Mouse (Mus musculus): ENCODE measurements around the gene Lmf1. TPM values are rescaled to one million over a fixed set of nuclear protein-coding genes. Genes with fewer than 3 reads are reported as not detected.

The Lmf1 gene
- polyA plus RNA-seq, 1 experiment from 2014 or later, result 26.9 TPM

DNA sequence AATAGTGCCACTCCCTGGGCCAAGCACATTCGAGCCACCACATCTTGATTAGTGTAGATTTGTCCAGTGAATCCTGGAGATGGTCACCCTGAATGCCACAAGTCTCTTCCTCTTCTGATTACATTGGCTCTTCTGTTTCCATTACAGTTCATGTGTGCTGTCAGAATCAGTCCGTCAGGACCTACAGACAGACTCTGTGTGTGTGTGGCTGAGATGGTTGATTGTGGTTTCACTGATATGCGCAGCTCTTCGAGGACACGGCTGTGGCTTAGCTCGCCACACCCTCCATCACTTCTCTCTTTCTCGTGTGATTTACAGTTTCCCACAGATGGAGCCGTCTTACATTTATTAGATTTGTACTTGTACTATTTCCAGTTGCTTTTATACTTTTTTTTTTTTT lies 5.0 kb downstream of the Lmf1 start:
- Histone ChIP-seq H3K36me3 (ENCODE audit: control insufficient read depth, insufficient read depth, low read length) (peaks cover 4% of the 10 kb centered on the region; the same call in 1 of the 2 replicates), H3K27ac (ENCODE audit: low read depth, low read length) (no peak overlapping the region), H3K4me3 (ENCODE audit: low read depth, low read length) (no peak overlapping the region), H3K9me3 (ENCODE audit: control insufficient read depth, low read length) (no peaks in the 10 kb centered on the region), H3K4me1 (replicated peaks; ENCODE audit: control insufficient read depth, insufficient read depth, low read length) (peaks cover 6% of the 10 kb centered on the region; the same call in 1 of the 2 replicates), H3K4me2 (replicated peaks; ENCODE audit: low read depth, low read length) (no peak overlapping the region), H3K9ac (ENCODE audit: low read depth, low read length) (no peak overlapping the region), H3K27me3 (ENCODE audit: control insufficient read depth, insufficient read depth, low read length) (no peaks in the 10 kb centered on the region)
- WGBS, result 92% methylated on average over 8 of the region's 8 CpGs
- DNase-seq (ENCODE audit: low spot score), result no peak
- no peak for ATAC-seq (ENCODE audit: low FRiP score)

DNA sequence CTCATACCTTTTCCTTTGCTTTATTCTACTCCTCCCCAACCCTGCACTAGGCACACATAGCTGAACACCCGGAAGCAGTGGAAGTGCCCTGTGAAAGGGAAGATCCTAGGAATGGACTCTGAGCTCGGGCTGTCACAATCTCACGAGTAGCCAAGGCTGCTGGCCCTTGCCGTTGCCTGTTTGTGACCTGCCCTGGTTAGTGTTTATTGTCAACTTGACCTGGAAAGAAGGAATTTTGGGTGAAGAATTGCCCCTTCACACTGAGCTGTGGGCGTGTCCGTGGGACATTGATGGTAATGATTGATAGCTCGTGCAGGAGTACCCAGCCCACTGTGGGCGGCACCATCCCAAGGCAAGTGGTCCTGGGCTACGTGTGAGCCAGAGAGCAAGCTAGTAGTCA lies 5.8 kb downstream of the Lmf1 start:
- DNase-seq (ENCODE audit: low spot score), result no peak
- Histone ChIP-seq H3K4me1 (replicated peaks; ENCODE audit: control insufficient read depth, insufficient read depth, low read length) (peaks cover 5% of the 10 kb centered on the region; the same call in 1 of the 2 replicates), H3K4me2 (replicated peaks; ENCODE audit: low read depth, low read length) (no peak overlapping the region), H3K27ac (ENCODE audit: low read depth, low read length) (no peak overlapping the region), H3K36me3 (ENCODE audit: control insufficient read depth, insufficient read depth, low read length) (peaks cover 6% of the 10 kb centered on the region; the same call in 1 of the 2 replicates), H3K27me3 (ENCODE audit: control insufficient read depth, insufficient read depth, low read length) (no peaks in the 10 kb centered on the region), H3K4me3 (ENCODE audit: low read depth, low read length) (no peak overlapping the region), H3K9me3 (ENCODE audit: control insufficient read depth, low read length) (no peaks in the 10 kb centered on the region), H3K9ac (ENCODE audit: low read depth, low read length) (no peak overlapping the region)
- ATAC-seq (ENCODE audit: low FRiP score), result no peak
- 90% methylated on average over 9 of the region's 9 CpGs for WGBS

DNA sequence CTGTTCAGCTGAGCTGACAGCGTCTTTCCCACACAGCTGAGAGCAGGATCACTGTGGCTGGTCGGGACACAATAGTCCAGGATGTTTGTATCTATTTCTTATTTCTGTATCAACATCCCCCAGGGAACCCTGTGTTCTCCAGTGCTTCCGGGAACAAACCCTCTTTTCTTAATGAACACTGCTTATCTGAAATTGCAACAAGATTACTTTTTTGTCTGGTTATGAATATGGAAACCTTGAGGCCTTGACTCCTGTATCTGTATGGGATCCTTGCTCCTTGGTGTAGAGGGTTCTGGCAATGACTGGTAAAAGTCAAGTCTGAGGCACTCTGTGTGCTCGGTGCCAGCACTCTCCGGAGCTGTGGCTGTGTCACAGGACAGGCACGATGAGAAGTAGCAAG lies 11.2 kb downstream of the Lmf1 start:
- no peak for ATAC-seq (ENCODE audit: low FRiP score)
- H3K4me1 ChIP-seq (replicated peaks; ENCODE audit: control insufficient read depth, insufficient read depth, low read length), result no peaks in the 10 kb centered on the region
- no peaks in the 10 kb centered on the region for H3K27me3 ChIP-seq (ENCODE audit: control insufficient read depth, insufficient read depth, low read length)
- peaks cover 6% of the 10 kb centered on the region; the same call in 1 of the 2 replicates for H3K36me3 ChIP-seq (ENCODE audit: control insufficient read depth, insufficient read depth, low read length)
- H3K27ac ChIP-seq (ENCODE audit: low read depth, low read length), result no peak overlapping the region
- 97% methylated on average over 6 of the region's 6 CpGs for WGBS
- no peak overlapping the region for H3K4me3 ChIP-seq (ENCODE audit: low read depth, low read length)
- H3K9me3 ChIP-seq (ENCODE audit: control insufficient read depth, low read length), result no peaks in the 10 kb centered on the region
- no peak overlapping the region for H3K4me2 ChIP-seq (replicated peaks; ENCODE audit: low read depth, low read length)
- no peak for DNase-seq (ENCODE audit: low spot score)
- no peak overlapping the region for H3K9ac ChIP-seq (ENCODE audit: low read depth, low read length)

DNA sequence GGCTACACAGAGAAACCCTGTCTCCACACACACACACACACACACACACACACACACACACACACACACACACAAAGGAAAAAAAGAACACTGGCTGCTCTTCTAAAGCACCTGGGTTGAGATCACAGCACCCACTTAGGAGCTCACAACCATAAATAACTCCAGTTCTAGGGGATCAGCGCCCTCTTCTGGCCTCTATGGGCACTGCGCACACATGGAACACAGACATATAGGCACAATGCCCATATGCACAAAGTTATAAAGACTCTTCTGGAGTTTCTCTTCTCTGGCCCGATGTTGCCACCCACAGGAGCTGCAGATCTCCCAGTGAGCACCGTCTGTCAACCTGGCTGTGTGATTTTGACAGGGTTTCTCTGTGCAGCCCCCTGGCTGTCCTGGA lies 12.1 kb downstream of the Lmf1 start:
- no peak overlapping the region for H3K27ac ChIP-seq (ENCODE audit: low read depth, low read length)
- ATAC-seq (ENCODE audit: low FRiP score) (no peak), DNase-seq (ENCODE audit: low spot score) (no peak)
- H3K36me3 ChIP-seq (ENCODE audit: control insufficient read depth, insufficient read depth, low read length), result peaks cover 2% of the 10 kb centered on the region; the same call in 1 of the 2 replicates
- 90% methylated on average over 4 of the region's 4 CpGs for WGBS
- no peaks in the 10 kb centered on the region for H3K4me1 ChIP-seq (replicated peaks; ENCODE audit: control insufficient read depth, insufficient read depth, low read length)
- no peaks in the 10 kb centered on the region for H3K27me3 ChIP-seq (ENCODE audit: control insufficient read depth, insufficient read depth, low read length)
- H3K4me3 ChIP-seq (ENCODE audit: low read depth, low read length), result no peak overlapping the region
- no peak overlapping the region for H3K4me2 ChIP-seq (replicated peaks; ENCODE audit: low read depth, low read length)
- no peak overlapping the region for H3K9ac ChIP-seq (ENCODE audit: low read depth, low read length)
- no peaks in the 10 kb centered on the region for H3K9me3 ChIP-seq (ENCODE audit: control insufficient read depth, low read length)

DNA sequence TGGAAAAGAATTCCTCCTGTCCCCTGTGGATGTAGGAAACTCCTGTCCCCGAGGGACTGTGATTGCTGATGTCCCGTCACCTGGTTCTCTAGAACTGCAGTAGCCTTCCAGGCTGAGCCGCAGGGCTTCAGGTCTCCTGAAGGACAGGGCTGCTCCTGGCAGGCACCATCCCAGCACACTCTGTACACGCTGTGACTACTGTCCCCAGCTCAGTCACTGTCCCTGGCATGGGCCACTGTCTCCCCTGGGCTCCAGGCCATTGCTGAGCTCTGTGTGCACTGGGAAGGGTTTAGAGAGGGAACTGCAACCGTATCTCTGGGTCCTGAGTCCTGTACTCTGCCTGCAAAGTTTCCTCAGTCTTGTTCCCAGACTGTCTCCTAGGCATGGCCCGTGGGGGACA lies 13.5 kb downstream of the Lmf1 start:
- no peak overlapping the region for H3K4me3 ChIP-seq (ENCODE audit: low read depth, low read length)
- no peaks in the 10 kb centered on the region for H3K9me3 ChIP-seq (ENCODE audit: control insufficient read depth, low read length)
- H3K4me1 ChIP-seq (replicated peaks; ENCODE audit: control insufficient read depth, insufficient read depth, low read length), result no peaks in the 10 kb centered on the region
- no peak overlapping the region for H3K27ac ChIP-seq (ENCODE audit: low read depth, low read length)
- 86% methylated on average over 6 of the region's 6 CpGs for WGBS
- ATAC-seq (ENCODE audit: low FRiP score), result no peak
- no peak for DNase-seq (ENCODE audit: low spot score)
- no peak overlapping the region for H3K9ac ChIP-seq (ENCODE audit: low read depth, low read length)
- H3K4me2 ChIP-seq (replicated peaks; ENCODE audit: low read depth, low read length), result no peak overlapping the region
- H3K27me3 ChIP-seq (ENCODE audit: control insufficient read depth, insufficient read depth, low read length), result no peaks in the 10 kb centered on the region
- H3K36me3 ChIP-seq (ENCODE audit: control insufficient read depth, insufficient read depth, low read length), result peaks cover 2% of the 10 kb centered on the region; the same call in 1 of the 2 replicates

DNA sequence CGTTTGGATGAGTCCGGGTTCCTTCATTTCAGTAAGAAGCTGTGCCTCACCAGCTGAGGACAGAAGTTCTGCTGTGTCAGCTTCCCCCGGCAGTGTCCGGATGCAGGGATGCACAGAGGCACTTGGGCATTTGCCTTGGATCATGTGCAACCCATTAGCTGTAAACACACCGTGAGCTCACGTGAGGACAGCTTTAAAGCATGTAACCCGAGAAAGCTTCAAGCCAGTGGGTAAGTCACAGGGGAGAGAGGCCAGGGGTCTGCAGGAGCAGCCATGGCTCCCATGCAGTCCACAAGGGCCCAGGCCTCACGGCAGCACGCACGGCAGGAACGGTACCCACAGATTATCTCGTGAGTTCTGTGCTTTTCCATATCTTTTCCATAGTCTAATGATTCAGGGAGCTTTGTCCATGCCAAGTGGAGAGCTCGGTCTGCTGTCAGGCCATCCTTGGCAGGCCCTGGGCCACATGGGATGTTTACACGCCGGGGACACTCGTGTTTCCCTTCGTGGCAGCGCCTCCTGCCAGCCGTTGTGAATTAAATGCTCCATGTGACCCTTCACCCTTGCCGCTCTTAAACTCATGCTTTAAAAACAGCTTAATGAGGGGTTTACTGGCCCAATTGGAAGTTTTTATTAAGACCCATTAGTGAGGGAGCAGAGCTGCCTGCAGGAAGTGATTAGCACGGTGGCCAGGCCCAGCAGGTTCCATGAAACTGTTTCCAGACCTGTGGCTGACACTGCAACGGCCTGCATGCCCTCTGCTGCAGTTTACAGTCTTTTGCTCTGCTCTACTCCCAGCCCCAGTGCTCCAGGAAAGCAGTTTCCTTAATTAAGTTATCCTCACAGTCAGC lies 14.8 kb downstream of the Lmf1 start:
- Histone ChIP-seq H3K27me3 (ENCODE audit: control insufficient read depth, insufficient read depth, low read length) (no peaks in the 10 kb centered on the region), H3K4me2 (replicated peaks; ENCODE audit: low read depth, low read length) (no peak overlapping the region), H3K4me3 (ENCODE audit: low read depth, low read length) (no peak overlapping the region), H3K4me1 (replicated peaks; ENCODE audit: control insufficient read depth, insufficient read depth, low read length) (no peaks in the 10 kb centered on the region), H3K9me3 (ENCODE audit: control insufficient read depth, low read length) (no peaks in the 10 kb centered on the region), H3K36me3 (ENCODE audit: control insufficient read depth, insufficient read depth, low read length) (peaks cover 2% of the 10 kb centered on the region; the same call in 1 of the 2 replicates), H3K27ac (ENCODE audit: low read depth, low read length) (0 out of 2 replicates have a peak overlapping the region, but pooled peaks have one; percentile 6), H3K9ac (ENCODE audit: low read depth, low read length) (no peak overlapping the region)
- ATAC-seq (ENCODE audit: low FRiP score) (no peak), DNase-seq (ENCODE audit: low spot score) (peak; percentile 31)
- 58% methylated on average over 22 of the region's 22 CpGs for WGBS

DNA sequence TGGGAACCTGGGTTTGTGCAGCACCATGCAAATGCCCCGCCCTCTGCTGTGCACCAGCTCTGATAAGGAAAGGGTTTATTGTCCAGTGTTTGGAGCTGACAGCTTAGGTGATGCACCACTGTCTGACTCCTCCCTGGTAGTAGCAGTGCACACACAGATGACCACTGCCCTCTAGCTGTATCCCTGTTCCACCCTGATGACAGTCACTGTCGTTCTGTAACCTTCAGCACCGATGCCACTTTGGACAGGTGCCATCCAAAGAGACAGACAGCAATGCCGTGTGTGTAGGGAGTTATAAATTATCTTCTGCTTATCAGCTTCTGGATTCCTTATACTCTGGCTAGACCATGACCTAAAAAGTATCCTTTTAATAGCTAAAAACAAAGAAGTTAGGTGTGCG lies 16.6 kb downstream of the Lmf1 start:
- Histone ChIP-seq H3K4me2 (replicated peaks; ENCODE audit: low read depth, low read length) (no peak overlapping the region), H3K36me3 (ENCODE audit: control insufficient read depth, insufficient read depth, low read length) (no peaks in the 10 kb centered on the region; the same call in 1 of the 2 replicates), H3K4me1 (replicated peaks; ENCODE audit: control insufficient read depth, insufficient read depth, low read length) (no peaks in the 10 kb centered on the region), H3K27ac (ENCODE audit: low read depth, low read length) (no peak overlapping the region), H3K27me3 (ENCODE audit: control insufficient read depth, insufficient read depth, low read length) (no peaks in the 10 kb centered on the region), H3K9ac (ENCODE audit: low read depth, low read length) (no peak overlapping the region), H3K4me3 (ENCODE audit: low read depth, low read length) (no peak overlapping the region), H3K9me3 (ENCODE audit: control insufficient read depth, low read length) (no peaks in the 10 kb centered on the region)
- no peak for ATAC-seq (ENCODE audit: low FRiP score)
- 90% methylated on average over 5 of the region's 5 CpGs for WGBS
- DNase-seq (ENCODE audit: low spot score), result no peak

DNA sequence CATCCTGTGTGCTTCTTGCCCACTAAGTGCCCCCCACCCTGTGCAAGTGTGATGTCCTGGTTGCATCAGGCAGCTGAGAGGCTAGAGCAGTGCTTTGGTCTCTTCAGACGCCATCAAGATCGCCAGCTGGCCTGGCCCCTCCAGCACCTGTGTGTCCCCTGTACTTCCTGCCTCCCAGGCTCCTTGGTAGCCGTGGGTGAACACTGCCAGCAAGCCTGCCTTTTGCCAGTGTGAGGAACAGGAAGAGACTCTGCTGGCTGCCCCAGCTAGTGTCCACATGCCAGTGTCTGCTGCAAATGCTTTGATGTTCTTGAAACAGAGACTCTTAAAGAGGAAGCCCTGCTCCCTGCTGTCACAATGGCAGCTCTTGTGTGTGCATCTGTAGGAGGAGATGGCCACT lies 18.7 kb downstream of the Lmf1 start:
- Histone ChIP-seq H3K27ac (ENCODE audit: low read depth, low read length) (no peak overlapping the region), H3K4me3 (ENCODE audit: low read depth, low read length) (no peak overlapping the region), H3K27me3 (ENCODE audit: control insufficient read depth, insufficient read depth, low read length) (no peaks in the 10 kb centered on the region), H3K36me3 (ENCODE audit: control insufficient read depth, insufficient read depth, low read length) (no peaks in the 10 kb centered on the region; the same call in 1 of the 2 replicates), H3K9me3 (ENCODE audit: control insufficient read depth, low read length) (no peaks in the 10 kb centered on the region), H3K4me1 (replicated peaks; ENCODE audit: control insufficient read depth, insufficient read depth, low read length) (no peaks in the 10 kb centered on the region), H3K4me2 (replicated peaks; ENCODE audit: low read depth, low read length) (no peak overlapping the region), H3K9ac (ENCODE audit: low read depth, low read length) (no peak overlapping the region)
- DNase-seq (ENCODE audit: low spot score), result no peak
- 56% methylated on average over 3 of the region's 3 CpGs for WGBS
- ATAC-seq (ENCODE audit: low FRiP score), result no peak

DNA sequence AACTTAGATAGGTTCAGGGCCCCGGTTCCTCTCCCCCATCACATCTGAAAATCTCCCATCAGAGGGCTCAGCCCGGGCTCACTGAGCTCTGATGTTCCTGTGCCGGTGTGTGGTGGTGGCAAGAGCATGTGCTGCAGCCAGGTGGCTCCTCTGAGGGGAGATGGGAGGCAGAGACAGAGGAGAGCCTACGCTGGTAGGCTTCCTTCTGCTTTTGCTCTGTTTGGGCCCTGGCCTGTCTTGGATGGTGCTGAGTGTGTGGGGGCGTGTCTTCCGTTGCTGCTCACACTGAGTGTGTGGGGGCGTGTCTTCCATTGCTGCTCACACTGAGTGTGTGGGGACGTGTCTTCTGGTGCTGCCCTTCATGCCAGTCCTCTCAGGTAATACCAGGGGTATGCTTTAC lies 23.5 kb downstream of the Lmf1 start:
- ATAC-seq (ENCODE audit: low FRiP score) (no peak), DNase-seq (ENCODE audit: low spot score) (no peak)
- Histone ChIP-seq H3K27ac (ENCODE audit: low read depth, low read length) (no peak overlapping the region), H3K4me3 (ENCODE audit: low read depth, low read length) (no peak overlapping the region), H3K4me2 (replicated peaks; ENCODE audit: low read depth, low read length) (no peak overlapping the region), H3K9me3 (ENCODE audit: control insufficient read depth, low read length) (no peaks in the 10 kb centered on the region), H3K4me1 (replicated peaks; ENCODE audit: control insufficient read depth, insufficient read depth, low read length) (no peaks in the 10 kb centered on the region; the same call in 1 of the 2 replicates), H3K27me3 (ENCODE audit: control insufficient read depth, insufficient read depth, low read length) (no peaks in the 10 kb centered on the region), H3K36me3 (ENCODE audit: control insufficient read depth, insufficient read depth, low read length) (no peaks in the 10 kb centered on the region; the same call in 1 of the 2 replicates), H3K9ac (ENCODE audit: low read depth, low read length) (no peak overlapping the region)
- WGBS, result 79% methylated on average over 8 of the region's 8 CpGs

All from hindbrain, embryonic 11.5 days (tissue).